Mouse (Mus musculus): ENCODE measurements around the gene Gm6902. TPM values are rescaled to one million over a fixed set of nuclear protein-coding genes. Genes with fewer than 3 reads are reported as not detected.
"Not testable (repeated sequence)": the region's sequence is repeated elsewhere in the genome, so short reads cannot be mapped to it uniquely, and the experiment has no call there.

Gene Gm6902
- not detected for total RNA-seq (2021)
- long read RNA-seq, experiment 1, result 0 reads
- long read RNA-seq, experiment 2, result 0 reads

DNA sequence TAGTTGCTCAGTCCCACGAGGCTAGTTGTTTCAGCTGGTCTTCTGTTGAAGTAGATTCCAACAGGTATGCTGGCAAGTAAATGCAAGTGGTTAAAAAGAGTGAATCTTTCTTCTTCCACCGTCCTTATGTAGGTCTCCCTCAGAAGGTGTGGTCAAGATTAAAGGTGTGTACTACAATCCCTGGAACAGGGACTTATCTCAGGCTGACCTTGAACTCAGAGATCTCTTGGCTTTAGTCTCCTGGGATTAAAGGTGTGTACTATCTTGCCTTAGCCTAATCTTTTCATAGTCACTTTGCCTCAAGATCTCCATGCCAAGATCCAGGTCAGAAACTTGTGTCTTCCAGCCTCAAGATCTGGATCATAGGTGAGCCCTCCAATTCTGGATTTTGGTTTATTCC is at the start of gene Gm6902:
Gene Gm6902, minus strand, starts transcription at position 101 of the 400 bp plus-strand sequence.
- DNase-seq (ENCODE audit: low spot score in 2 of 2), result not testable (repeated sequence)

DNA sequence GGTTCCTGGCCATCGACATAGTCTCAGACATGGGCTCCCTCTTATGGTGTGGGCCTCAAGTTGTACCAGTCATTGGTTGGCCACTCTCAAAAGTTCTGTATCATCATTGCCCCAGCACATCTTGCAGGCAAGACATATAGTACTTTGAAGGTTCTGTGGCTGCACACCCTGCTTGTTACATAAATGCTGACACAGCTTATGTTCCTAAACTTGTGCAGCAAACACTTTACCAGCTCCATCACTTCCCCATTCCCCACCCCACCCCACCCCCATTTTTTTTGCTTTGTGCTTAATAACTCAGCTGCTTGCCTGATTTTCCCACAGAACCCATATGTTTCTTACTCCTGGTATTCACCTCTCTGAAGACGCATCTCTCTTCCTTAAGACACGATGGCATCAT is 22.2 kb upstream of the Gm6902 start, which contains the start of gene Nlrp4e:
Gene Nlrp4e, plus strand, starts transcription at position 301 of the 400 bp plus-strand sequence.
- not testable (repeated sequence) for DNase-seq (ENCODE audit: low spot score in 2 of 2)

DNA sequence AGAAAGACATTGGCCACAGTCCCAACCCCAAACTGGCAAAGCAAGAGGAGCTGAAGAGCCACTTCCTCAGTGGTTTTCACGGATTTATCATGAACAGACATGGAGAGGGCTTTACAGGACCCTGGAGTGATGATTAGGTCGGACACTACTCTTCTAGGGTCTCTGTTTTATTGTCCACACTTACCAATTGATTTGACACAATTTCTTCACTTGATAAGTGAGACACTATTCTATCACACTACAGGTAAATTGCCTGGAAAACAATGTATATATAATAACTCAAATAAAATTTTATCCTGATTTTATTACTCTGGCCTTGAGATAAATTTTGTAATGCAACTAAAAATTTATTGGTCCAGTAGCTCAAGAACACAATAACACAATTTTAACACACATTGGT is 27.1 kb downstream of the Gm6902 start, which contains the start of gene Vmn1r166:
Gene Vmn1r166, minus strand, starts transcription at position 101 of the 400 bp plus-strand sequence.
- DNase-seq (ENCODE audit: low spot score in 2 of 2), result not testable (repeated sequence)

Other genes with a start within 250 kb of the Gm6902 start
- not detected for gene Vmn1r163, start 223.4 kb downstream of the Gm6902 start, total RNA-seq (2021)
- gene Gm8720, start 211.4 kb downstream of the Gm6902 start, total RNA-seq (2021), result not detected
- not detected for gene Gm10662, start 134.4 kb downstream of the Gm6902 start, total RNA-seq (2021)
- not detected for gene Vmn1r165, start 61.6 kb downstream of the Gm6902 start, total RNA-seq (2021)
- not detected for gene Vmn1r166, start 27.2 kb downstream of the Gm6902 start, total RNA-seq (2021)
- gene Nlrp4e, start 22.3 kb upstream of the Gm6902 start, total RNA-seq (2021), result not detected
- gene Nlrp5, start 107.0 kb upstream of the Gm6902 start, total RNA-seq (2021), result not detected
- not detected for gene Vmn1r167, start 228.3 kb upstream of the Gm6902 start, total RNA-seq (2021)

Data from adrenal gland, adult 18-20 months (tissue).